Mouse (Mus musculus): ENCODE results near the gene Cacnb3.

The Cacnb3 gene

DNA sequence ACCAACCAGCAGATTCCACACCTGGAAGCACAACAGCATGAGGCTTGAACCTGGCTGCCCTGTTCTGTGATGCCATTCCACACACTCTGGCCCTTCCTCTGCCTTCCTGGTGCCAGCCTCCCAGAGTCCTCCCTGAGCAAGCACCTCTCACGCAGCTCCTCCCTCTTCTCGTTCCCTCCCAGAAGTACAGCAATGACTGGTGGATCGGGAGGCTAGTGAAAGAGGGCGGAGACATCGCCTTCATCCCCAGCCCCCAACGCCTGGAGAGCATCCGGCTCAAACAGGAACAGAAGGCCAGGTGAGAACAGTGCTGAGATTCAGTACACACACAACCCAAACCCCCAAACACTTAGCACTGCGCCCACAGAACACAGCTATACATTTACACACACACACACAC, 9.5 kb downstream of the Cacnb3 start:
- DNase-seq = no peak

DNA sequence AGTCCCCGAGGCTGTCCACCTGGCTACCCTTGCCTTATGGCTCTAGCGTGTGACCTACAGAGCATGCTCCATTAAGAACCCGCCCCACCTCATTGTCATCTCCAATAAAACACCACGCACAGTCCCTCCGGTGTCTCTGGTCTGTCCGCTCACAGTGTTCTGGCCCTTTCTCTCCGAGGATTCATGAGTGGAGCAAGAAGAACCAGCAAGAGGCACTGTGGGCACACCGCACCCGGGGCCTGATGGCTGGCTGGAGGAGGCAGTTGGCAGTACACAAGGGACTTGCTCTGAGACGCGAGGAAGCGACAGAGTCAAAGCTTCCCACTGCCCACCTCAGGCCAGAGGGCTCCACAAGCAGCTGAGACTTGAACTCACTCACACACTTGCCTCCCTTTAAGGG, 13.8 kb downstream of the Cacnb3 start:
- no peak for DNase-seq

DNA sequence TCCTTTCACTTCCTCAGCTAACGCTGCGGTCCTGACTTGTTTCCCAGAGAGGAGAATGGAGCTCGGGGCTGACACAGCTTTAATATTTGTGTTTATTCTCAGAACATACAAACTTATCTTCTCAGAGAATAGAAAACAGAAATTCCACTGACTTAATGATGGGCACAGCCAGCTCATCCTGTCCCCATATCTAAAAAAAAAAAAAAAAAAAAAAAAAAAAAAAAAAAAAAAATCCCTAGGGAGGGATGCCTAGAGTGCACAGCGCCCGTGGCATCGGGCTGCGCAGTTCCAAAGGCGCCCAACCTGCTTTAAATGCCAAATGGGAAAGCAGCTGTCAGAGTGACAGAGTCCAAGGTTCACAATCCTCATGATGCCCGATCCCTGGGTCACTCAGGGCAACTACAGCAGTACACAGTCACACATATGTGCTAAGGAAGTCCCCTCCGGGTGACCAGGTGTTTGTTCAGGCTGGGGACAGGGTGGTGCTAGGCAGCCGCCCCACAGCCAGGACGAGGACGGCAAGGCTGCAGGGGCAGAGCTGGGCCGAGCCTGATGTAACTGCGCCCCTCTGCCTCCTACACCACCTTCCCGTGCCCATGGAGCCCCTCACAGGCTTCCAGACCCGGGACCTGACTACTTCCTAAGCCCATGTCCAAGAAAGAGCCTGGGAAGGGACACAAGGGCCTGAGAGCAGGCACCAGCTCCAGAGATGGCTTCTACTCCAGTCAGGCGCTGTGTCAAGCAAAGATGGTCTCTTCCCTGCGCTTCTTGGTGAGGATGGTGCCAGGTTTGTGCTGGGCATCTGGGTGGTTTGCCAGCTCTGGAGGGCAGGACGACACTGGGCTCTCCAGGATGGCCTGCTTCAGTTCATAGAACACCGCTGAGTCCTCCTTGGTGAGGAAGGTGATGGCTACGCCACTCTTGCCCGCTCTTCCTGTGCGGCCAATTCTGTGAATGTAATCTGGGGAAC, 14.7 kb downstream of the Cacnb3 start:
- DNase-seq = no peak

DNA sequence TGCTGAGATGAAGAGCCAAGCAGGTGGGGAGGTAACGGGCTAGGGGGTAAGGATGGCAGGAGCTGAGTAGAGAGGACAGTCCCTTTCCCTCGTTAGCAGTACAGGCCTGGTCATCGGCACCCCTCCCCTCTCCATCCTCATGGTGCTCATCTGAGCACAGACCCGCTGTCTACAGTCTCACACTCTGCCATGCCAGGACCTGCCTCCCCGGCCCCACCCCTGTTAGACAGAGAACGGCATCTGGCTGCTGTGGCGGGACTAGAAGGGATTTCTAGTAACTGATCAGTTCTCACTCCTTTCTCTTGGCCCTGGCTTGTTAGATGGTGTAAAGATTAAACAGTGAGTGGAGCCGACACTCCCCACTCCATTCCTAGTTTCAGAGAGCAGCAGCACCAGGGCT, 16.1 kb downstream of the Cacnb3 start:
- no peak for DNase-seq

DNA sequence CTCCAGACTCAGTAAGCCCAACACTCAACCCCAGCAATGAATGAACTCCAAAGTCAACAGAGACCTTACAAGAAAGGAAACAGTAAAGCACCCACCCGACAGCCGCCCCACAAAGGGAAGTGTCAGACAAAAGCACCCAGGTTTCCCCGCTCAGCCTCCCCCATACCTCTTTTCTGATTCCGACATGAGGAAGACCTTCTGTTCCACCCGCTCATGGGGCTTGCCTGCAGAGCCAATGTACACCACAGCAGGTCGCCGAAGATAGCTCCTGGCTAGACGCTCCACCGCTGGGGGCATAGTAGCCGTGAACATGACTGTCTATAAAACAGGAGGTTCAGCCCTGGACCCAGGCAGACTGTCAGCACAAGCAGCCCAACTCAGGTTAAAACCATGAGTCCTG, 16.7 kb downstream of the Cacnb3 start:
- DNase-seq = no peak

DNA sequence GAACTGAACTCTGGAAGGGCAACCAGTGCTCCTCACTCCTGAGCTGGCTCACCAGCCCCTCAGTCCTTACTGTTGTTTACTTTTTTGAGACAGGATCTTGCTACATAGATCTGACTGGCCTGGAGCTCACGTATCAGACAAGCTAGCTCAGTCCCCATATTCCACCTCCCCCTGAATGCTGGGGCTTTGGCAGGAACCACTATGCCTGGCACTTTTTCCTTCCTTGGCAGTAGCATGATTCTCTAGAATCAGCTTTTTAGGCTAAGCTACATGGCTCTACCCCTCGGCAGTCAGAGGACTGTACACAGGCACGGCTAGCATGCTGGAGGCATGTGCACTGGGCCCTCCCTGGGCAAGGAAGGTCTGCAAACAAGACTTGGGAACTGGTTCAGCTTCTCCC, 17.4 kb downstream of the Cacnb3 start:
- DNase-seq = no peak

DNA sequence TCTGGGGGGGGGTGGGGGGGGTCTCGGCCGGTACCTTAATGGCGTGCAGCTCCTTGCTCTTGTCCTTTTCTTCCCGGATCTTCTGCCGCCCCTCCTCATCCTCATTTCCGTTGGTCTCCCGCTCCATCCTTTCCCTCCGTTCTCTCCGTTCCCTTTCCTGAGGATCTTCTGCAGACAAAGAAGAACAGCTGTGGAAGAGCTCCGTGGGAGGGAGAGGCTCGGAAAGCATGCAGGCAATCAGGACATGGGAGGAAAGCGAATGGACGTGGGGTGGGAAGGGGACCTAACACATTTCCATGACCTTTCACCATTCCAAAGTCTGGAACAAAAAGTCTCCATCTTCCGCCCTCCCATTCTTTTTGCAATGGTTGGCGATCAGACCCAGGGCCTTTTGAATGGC, 20.8 kb downstream of the Cacnb3 start:
- no peak for DNase-seq

DNA sequence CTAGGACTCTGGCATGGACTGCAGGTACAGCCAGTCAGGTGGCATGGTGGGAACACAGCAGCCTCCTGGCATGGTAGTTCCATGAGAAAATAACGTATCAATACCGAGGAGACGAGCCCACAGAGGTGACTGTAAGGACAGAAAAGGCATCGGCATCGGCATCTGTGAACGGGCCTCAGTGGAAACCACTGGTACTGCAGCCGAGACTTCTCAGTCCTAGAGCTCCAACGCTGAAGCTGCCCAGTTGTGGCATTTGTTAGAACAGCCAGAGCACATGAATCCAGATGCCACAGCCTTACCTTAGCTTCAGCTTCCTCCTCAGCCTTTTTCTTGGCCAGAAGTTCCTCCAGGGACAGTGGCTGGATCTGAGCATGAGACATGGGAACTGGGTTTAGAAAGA, 21.5 kb downstream of the Cacnb3 start:
- DNase-seq = no peak

DNA sequence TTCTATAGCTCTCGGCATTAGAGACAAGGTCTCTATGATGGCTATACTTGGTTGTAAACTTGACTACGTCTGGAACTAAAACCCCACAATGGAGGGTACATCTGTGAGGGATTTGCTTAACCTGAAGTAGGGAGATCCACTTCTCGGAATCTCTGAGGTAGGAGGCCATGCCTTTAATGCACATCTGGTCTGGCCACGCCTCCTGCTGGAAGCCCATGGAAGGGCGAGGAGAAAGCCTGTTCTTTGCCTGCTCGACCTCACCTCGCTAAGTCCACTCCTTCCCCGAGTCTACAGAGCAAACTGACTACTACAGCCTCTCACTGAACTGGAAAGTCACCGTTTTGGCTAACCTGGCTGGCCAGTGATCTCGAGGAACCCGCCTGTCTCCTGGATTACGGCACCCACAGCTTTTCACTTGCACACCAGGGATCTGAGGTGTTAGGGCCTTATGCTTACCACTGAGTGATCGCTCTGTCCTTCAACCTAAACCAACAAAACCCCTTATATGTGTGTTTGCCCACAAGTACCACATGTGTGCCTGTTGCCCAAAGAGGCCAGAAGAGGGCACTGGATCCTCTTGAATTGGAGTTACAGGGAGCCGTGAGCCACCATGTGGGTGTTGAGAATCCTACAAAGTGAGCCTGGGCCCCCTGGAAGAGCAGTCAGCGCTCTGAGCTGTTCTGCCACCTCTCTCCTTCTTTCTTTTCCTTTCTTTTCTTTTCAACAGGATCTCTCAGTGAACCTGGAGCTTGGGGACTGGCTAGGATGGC, 26.5 kb downstream of the Cacnb3 start:
- DNase-seq = no peak

DNA sequence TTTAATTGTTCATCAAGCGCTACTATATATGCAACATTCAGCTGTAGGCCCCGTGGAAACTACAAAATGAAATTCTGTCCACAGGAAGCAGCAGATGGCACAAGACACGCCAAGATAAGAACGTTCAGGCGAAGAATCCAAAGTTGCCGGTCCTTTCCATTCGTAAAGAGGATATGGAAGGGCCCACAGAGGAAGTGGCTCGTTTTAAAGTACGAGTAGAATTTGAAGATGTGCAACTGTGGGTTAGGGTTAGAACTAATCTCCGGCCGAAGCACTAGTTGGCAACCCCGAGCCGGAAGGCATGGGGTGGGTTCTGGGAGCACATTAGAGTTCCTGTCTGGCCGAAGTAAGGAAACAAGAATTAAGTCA, 31.5 kb downstream of the Cacnb3 start:
- peak; percentile 40 for DNase-seq

DNA sequence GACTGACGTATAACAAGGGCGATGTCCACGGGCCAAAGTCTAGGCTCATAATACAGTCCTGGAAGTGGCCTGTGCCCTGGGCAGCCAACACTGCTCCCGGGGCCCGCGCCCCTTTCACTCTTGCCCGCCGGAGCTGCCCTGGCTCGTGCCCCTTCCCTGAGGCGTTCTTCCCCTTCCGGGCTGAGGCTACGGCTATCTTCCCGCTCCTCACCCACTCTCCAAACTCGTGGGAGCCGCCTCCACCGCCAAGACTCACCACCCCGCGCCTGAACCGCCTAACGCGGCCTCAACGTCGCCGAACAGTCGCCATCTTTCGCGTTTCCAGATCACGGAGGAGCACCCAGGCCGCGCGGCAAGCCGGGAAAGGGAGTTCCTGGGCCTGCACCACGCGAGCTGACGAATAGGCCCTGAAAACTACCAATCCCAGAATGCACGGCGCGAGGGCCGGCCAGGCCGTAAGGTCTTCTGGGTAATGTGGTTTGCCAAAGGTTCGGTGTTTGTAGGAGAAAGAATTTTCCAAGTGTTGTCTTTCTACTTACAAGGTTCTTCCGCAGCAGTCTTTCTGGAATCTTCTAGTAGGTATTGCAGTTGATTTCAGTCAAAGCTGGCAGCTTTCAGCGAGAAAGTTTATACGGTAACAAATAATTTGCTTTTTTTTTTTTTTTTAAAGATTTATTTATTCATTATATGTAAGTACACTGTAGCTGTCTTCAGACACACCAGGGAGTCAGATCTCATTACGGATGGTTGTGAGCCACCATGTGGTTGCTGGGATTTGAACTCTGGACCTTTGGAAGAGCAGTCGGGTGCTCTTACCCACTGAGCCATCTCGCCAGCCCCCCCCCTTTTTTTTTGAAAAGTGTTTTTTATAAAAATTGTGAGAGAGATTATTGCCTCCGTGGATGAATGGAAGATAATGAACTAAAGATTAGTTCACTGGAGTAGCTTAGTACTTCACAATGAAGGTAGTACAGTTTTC, 32.2 kb downstream of the Cacnb3 start, which contains the start of gene Ddx23:
Ddx23 (minus strand) TSS at position 328 of the 979 bp plus-strand sequence.
- peak; percentile 96 for DNase-seq

DNA sequence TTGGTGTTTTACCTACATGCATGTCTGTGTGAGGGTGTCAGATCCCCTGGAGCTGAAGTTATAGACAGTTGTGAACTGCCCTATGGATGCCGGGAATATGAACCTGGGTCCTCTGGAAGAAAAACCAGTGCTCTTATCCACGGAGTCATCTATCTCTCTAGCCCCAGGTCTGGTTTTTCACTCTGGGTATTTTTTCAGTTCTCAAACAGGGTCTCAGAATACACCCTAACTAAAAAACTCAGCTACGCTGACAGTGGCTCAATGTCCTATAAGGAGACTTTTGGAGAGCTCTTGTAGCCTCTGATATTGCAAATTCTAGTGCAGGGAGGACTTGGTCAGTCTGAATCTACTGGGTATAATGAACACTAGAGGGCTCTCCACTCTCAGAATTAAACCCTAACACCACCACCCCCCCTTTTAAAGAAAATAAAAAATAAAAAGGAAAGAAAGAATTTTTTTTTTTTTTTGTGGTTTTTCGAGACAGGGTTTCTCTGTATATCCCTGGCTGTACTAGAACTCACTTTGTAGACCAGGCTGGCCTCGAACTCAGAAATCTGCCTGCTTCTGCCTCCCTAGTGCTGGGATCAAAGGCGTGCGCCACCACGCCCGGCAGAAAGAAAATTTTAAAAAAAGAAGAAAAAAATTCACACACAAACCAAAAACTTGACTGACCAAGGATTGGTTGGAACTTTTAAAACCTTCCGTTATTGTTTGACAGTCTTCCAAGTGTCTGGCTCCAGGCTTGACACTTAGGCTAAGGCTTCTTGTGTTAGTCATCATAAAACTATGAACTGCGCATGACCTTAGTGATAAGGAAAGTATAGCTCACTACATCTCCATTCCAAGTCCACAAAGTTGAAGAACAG, 33.6 kb downstream of the Cacnb3 start:
- no peak for DNase-seq

DNA sequence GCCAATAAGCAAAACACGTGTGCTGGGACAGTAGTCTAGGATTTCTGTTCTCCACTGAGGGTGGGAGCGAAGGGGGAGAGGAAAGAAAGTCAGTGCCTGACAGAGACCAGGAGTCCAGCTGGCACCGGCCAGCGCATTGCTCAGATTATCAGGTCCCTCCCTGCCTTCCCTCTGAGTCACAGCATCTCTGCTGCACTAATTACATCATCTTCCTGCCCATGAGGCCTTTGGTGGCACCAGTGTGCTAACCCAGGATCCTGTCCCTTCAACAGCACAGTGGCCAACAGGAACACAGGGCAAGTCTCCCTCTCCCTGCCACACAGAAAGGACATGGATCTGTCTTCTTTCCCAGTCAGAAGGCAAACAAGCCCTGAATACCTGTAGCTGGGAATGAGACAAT, 42.0 kb downstream of the Cacnb3 start:
- DNase-seq = no peak

DNA sequence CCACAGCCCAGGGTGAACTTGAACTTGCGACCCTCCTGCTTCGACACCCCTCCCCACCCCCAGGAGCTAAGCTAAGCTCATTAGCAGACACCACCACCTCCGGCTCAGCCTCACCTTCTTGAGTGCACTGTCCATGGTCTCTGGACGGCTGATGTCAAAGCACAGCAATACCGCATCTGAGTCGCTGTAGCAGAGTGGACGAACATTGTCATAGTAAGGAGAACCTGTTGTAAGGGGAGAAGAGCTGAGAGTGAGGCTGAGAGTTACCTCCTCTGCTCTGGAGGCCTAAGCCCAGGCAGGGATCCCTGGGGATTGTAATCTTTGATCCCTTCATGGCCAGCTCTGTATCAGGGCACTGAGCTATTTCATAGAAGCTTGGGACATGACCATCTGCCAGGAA, 43.1 kb downstream of the Cacnb3 start:
- DNase-seq = no peak

DNA sequence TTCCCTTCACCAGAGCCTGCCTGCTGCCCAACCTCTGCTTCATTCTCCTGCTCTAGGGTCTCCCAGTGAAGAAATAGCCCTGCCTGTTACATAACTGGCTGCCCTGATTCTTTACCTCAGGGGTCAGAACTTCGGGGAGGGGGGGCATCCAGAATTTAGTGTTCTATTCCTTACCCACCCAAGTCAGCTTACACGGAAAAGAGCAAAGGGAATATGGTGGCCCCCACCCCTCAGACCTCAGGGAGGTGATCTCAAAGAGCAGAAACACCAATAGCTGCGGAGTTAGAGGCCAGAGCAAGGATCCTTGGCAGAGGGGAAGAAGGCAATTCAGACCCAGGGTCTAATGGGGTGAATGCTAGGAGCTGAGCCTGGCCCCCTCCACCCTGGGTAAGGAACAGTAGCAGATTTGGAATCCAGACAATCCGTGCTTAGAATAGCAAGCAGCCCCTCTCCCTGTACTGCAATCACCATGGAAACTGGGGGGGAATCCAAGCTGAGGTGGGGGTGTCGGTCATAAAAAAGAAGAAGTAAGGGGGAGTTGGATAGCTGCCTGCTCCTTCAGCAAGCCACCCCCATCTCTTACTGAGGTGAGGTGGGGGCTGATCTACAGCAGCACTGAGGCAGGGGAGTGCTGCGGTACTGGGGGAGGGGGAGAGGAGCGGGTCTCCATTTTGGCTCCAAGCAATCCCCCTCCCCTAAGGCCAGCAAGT, 43.8 kb downstream of the Cacnb3 start:
- DNase-seq = no peak

DNA sequence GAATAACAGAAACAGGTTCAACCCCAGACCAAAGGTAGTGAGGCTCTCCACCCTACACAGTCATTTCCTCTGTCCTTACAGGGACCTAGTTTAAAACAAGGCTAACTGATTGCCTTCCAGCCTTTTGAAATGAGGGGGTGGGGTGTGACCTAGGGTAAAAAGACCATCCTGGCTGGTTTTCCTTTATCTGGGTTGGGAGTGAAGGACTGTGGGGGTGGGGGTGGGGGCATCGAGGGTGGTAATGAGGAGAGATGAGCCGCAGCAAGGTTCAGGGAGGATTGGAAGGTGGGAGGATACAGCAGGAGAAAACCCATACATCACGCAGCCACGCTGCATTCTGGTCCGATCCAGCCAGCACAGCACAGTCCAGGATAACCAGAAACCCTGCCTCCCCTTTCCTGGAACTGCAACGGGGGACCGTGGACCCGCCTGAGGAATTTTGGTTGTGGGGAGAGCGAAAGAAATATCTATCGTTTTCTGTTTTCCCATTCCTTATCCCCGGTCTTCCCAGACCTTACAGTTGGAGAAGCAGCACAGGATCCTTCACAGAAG, 44.4 kb downstream of the Cacnb3 start:
- no peak for DNase-seq

DNA sequence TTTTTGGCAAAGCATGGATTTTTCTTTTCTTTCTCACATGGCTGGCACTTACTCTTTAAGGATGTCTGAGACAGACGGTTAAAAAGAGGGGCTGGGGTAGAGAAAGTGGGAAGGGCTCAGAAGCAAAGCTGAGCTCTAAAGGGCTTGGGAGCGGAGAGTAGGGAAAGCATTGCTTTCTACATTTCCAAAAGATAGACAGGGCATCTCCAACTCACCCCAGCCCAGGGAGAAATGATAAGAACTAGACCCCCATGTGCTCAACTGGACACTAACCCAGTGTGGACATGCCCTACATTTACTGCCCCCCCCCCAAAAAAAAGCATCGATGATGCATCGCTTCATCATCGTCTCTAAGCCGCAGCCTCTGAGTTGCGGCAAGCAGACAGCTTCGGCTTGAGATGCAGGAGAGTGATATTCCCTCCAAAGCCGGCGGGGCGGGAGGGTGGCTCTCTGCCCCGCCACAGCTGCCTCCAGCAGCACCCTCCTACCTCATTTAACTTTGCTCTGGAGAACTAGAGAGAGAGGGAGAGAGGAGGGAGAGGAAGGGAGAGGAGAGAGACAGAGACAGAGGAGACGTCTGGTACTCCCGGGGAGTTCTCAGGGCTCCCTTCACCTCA, 45.1 kb downstream of the Cacnb3 start:
- no peak for DNase-seq

DNA sequence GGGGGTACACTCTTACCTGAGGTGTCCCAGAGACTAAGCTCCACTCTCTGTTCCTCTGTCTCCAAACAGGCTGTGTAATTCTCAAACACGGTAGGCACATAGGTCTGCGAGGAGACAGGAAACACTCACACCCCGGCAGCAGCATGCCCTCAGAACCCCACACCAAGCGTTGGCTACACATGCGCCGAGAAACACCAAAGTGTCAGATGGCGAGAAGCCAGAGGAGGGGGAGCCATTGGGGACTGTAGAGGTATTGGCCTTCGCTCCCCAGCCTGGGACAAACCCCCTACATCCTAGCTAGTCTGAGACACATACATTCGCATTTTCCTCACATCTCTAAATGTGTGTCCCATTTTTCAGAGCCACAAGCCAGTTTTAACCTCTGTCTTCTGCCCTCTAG, 45.8 kb downstream of the Cacnb3 start:
- no peak for DNase-seq

DNA sequence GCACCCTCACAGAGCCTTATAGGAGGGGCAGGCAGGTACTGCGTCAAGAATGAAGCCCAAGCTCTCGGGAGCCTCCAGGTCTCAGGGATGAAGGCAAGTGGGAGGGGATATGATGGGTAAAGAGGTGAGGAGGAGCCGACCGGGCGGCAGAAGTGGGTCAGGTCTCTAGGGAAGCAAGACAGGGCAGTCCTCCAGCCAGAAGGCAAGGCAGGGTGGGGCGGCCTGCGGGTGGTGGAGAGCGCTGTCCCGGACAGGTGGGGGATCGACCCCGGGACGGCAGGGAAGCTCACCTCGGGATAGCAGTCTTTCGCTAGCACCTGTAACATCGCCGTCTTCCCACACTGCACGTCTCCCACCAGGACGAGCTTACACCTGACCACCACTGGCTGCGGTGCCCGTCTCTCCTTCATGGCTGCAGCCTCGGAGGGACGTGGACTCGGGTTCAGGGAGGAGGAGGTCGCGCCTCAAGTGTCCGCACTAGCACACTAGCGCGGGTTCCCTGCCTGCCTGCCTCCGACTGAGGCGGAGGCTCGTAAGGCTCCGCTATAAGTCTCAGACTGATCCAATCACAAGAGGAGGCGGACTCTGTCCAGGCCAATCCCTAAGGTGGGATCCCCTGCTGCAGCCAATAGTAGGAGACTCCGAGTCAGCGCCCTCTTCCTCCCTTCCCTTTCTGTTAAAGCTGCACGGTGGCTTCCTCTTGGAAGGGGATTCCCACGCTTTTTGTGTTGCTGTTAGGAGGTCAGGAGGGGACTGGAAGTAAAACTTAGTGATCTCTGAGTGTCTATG, 46.5 kb downstream of the Cacnb3 start, which contains the start of gene Rnd1:
Rnd1 (minus strand) TSS at position 522 of the 789 bp plus-strand sequence.
- DNase-seq = peak; percentile 78
